Mouse (Mus musculus): Measurements from ENCODE around the gene Ipo4. TPM values are rescaled to one million over a fixed set of nuclear protein-coding genes. Genes with fewer than 3 reads are reported as not detected.

The Ipo4 gene
- total and polyA plus RNA-seq, 3 experiments: 46.2 to 132 TPM; not detected in 1

DNA sequence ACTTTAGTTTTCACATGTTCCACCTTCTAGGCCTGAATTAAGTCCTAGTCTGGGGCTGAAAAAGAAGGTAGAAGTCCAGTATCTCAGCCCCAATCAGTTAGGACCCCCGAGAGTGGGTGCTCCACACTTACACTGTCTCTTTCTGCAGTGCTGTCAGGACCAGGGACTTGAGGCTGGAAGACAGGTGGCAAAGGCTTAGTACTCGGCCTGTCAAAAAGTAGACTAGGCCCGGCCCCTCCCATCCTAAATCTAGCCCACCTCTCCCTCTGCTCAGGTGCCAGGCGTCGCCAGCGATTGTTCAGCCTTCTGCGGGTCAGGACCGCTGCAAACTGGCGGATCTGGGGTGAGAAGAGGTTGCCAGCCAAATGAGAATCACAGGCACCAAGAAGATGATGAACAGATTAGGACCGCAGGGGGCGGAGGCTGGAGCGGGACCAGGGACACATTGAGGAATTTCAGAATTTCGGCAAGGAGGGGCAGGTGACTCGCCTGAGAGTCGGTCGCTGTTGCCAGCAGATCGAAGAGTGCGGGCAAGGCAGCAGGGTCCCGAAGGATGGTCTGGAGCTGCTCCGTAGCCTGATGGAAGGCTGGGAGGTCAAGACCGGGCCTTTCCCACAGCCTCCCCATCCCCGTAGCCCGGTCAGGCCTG is 759 bp downstream of the Ipo4 start:
- Histone ChIP-seq H3K4me1 (ENCODE audit: control insufficient read depth in 1 of 2, insufficient read depth in 2 of 2, low read length in 2 of 2) (no peaks in the 10 kb centered on the region), H3K9ac (ENCODE audit: control insufficient read depth, low read depth, low read length, poor library complexity, severe bottlenecking) (peak overlapping the region; percentile 86), H3K79me2 (ENCODE audit: control insufficient read depth, insufficient read depth, low read length, poor library complexity) (peaks cover 7% of the 10 kb centered on the region), H3K4me3 (ENCODE audit: control insufficient read depth in 1 of 2, insufficient read depth in 1 of 2, low read depth in 2 of 2, low read length in 2 of 2) (peak overlapping the region; percentile 64 to 83), H3K27me3 (ENCODE audit: control insufficient read depth in 1 of 2, insufficient read depth in 2 of 2, low read length in 2 of 2) (no peaks in the 10 kb centered on the region), H3K27ac (ENCODE audit: control insufficient read depth, low read depth, low read length) (peak overlapping the region; percentile 58), H3K36me3 (ENCODE audit: control insufficient read depth in 1 of 2, insufficient read depth in 2 of 2, low read length in 2 of 2) (peaks cover 2% of the 10 kb centered on the region in 2 experiments; a peak in 3 of 4 replicates), H3K9me3 (replicated peaks; ENCODE audit: insufficient read depth, low read length) (no peaks in the 10 kb centered on the region)
- peak; percentile 64 for DNase-seq (ENCODE audit: low read depth, low spot score)
- no peak for TF ChIP-seq ZKSCAN1 (IDR thresholded peaks at IDR 0.05; ENCODE audit: low read depth, low read length)
- TF ChIP-seq SMC3 (IDR thresholded peaks at IDR 0.05; ENCODE audit: low read depth, low read length): peak; percentile 10; the same call in 1 of the 2 replicates
- peak; percentile 53; the same call in 1 of the 2 replicates for TF ChIP-seq RCOR1 (IDR thresholded peaks at IDR 0.05; ENCODE audit: low read depth, low read length)

DNA sequence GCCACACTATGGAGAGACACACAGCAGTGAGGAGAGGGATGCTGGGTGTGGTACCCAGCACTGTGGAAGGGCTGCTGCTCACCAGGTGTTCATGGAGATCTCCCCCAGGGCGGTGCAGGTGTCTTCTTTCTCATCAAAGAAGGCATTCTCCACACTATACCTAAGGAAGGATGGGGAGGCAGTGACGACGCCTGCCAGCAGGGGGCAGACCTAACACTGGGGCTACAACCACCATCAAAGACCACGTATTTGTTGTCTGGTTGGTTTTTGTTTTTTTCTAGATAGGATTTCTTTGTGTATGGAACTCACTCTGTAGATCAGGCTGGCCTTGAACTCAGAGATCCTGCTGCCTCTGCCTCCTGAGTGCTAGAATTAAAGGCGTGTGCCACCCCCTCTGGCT is 6.4 kb downstream of the Ipo4 start:
- Histone ChIP-seq H3K27me3 (ENCODE audit: control insufficient read depth in 1 of 2, insufficient read depth in 2 of 2, low read length in 2 of 2) (no peaks in the 10 kb centered on the region), H3K4me3 (ENCODE audit: control insufficient read depth in 1 of 2, insufficient read depth in 1 of 2, low read depth in 2 of 2, low read length in 2 of 2) (no peak overlapping the region), H3K36me3 (ENCODE audit: control insufficient read depth in 1 of 2, insufficient read depth in 2 of 2, low read length in 2 of 2) (no peaks in the 10 kb centered on the region; a peak in 1 of 4 replicates), H3K4me1 (ENCODE audit: control insufficient read depth in 1 of 2, insufficient read depth in 2 of 2, low read length in 2 of 2) (no peaks in the 10 kb centered on the region), H3K27ac (ENCODE audit: control insufficient read depth, low read depth, low read length) (no peak overlapping the region), H3K9ac (ENCODE audit: control insufficient read depth, low read depth, low read length, poor library complexity, severe bottlenecking) (no peak overlapping the region), H3K9me3 (replicated peaks; ENCODE audit: insufficient read depth, low read length) (no peaks in the 10 kb centered on the region), H3K79me2 (ENCODE audit: control insufficient read depth, insufficient read depth, low read length, poor library complexity) (no peaks in the 10 kb centered on the region)
- peak; percentile 76 to 94 (median 87) for TF ChIP-seq CTCF (IDR thresholded peaks at IDR 0.05 in 2 of 3, conservative IDR thresholded peaks at IDR 0.05 in 1 of 3; ENCODE audit: control insufficient read depth in 1 of 3, insufficient read depth in 1 of 3, low read depth in 2 of 3, low read length in 3 of 3, poor library complexity in 1 of 3, severe bottlenecking in 1 of 3)
- TF ChIP-seq ZC3H11A (IDR thresholded peaks at IDR 0.05; ENCODE audit: low read depth, low read length): peak; percentile 43
- no peak for TF ChIP-seq TBP (IDR thresholded peaks at IDR 0.05; ENCODE audit: low read depth, low read length)
- no peak for TF ChIP-seq USF2 (IDR thresholded peaks at IDR 0.05; ENCODE audit: borderline replicate concordance in 1 of 2, insufficient read depth in 1 of 2, low read depth in 1 of 2, low read length in 2 of 2)
- peak; percentile 73 for TF ChIP-seq SMC3 (IDR thresholded peaks at IDR 0.05; ENCODE audit: low read depth, low read length)
- TF ChIP-seq RAD21 (IDR thresholded peaks at IDR 0.05; ENCODE audit: low read depth, low read length): peak; percentile 40
- peak; percentile 56 for DNase-seq (ENCODE audit: low read depth, low spot score)

DNA sequence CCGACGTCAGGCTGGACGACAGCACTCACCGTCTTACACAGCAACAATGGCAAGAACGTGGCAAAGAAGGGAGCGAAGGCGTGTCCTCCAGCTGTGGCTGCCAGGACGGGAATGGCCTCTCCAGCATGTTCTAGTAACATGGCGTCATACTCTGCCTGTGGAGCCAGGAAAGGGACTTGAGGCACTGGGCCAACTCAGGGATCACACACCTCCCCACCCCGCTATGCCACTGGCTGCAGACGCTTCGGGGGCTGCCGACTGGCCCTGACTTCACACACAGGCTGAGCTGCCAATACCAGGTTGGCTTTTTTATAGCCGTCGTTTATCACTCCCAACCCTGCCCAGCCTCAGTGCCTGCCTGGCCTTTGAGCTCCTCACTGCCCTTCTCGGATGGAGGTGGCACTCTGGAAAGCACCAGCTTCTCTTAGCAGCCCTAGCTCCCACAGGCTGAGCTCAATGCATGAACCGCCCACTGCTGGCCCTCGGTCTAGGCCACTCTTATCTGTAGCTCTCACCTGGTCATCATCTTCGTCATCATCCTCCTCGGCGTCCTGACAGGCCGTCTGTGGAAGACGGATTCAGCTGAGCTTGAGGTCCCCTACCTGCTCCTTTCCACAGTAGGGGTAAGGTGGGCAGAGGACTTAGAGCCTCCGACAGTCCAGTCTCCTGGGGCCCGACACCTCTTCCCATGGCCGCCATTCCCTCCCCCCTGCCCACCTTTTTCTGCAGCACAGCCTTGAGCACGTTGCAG is 7.5 kb downstream of the Ipo4 start:
- Histone ChIP-seq H3K4me1 (ENCODE audit: control insufficient read depth in 1 of 2, insufficient read depth in 2 of 2, low read length in 2 of 2) (no peaks in the 10 kb centered on the region), H3K9me3 (replicated peaks; ENCODE audit: insufficient read depth, low read length) (no peaks in the 10 kb centered on the region), H3K27ac (ENCODE audit: control insufficient read depth, low read depth, low read length) (no peak overlapping the region), H3K27me3 (ENCODE audit: control insufficient read depth in 1 of 2, insufficient read depth in 2 of 2, low read length in 2 of 2) (no peaks in the 10 kb centered on the region), H3K4me3 (ENCODE audit: control insufficient read depth in 1 of 2, insufficient read depth in 1 of 2, low read depth in 2 of 2, low read length in 2 of 2) (no peak overlapping the region), H3K79me2 (ENCODE audit: control insufficient read depth, insufficient read depth, low read length, poor library complexity) (no peaks in the 10 kb centered on the region), H3K9ac (ENCODE audit: control insufficient read depth, low read depth, low read length, poor library complexity, severe bottlenecking) (no peak overlapping the region), H3K36me3 (ENCODE audit: control insufficient read depth in 1 of 2, insufficient read depth in 2 of 2, low read length in 2 of 2) (no peaks in the 10 kb centered on the region; a peak in 1 of 4 replicates)
- no peak for DNase-seq (ENCODE audit: low read depth, low spot score)
- TF ChIP-seq MYB (IDR thresholded peaks at IDR 0.05; ENCODE audit: low read depth, low read length) (no peak), MXI1 (IDR thresholded peaks at IDR 0.05; ENCODE audit: low read depth, low read length) (no peak)
